Mouse (Mus musculus) neural tube, embryonic 11.5 days (tissue): ENCODE data around the gene Spata13. TPM values are rescaled to one million over a fixed set of nuclear protein-coding genes. Genes with fewer than 3 reads are reported as not detected.

Experiments
- ATAC-seq: fragments of 200-750 bp; cut with Nextera tagmentation; 2 replicates; pipeline ENCODE4 v1.8.0; 2017; ENCODE audit warnings: moderate number of reproducible peaks, mild to moderate bottlenecking, moderate TSS enrichment, moderate library complexity; ENCODE audit not compliant: insufficient read depth, low FRiP score, low TSS enrichment
- DNase-seq: peaks from one replicate; pipeline ENCODE4 v3.0.0-alpha.2; 2015; ENCODE audit warnings: low spot score
- H3K27ac ChIP-seq: fragments of 300-500 bp; sonication (generic); 2 replicates; pipeline ENCODE4 v1.5.1; 2014; ENCODE audit warnings: low read depth, mild to moderate bottlenecking, low read length
- H3K27me3 ChIP-seq: fragments of 300-500 bp; sonication (generic); 2 replicates; pipeline ENCODE4 v1.6.1; 2014; ENCODE audit warnings: mild to moderate bottlenecking, low read length, mixed read lengths; ENCODE audit not compliant: control insufficient read depth, insufficient read depth
- H3K36me3 ChIP-seq: fragments of 300-500 bp; sonication (generic); 2 replicates; pipeline ENCODE4 v1.6.1; 2014; ENCODE audit warnings: mild to moderate bottlenecking, low read length, moderate library complexity, mixed read lengths; ENCODE audit not compliant: control insufficient read depth, insufficient read depth
- H3K4me1 ChIP-seq: fragments of 300-500 bp; sonication (generic); 2 replicates; pipeline ENCODE4 v1.6.1; 2014; ENCODE audit warnings: low read length, mixed read lengths; ENCODE audit not compliant: control insufficient read depth, insufficient read depth
- H3K4me2 ChIP-seq: fragments of 300-500 bp; sonication (generic); 2 replicates; pipeline ENCODE4 v1.6.1; 2014; ENCODE audit warnings: low read depth, mild to moderate bottlenecking, moderate library complexity
- H3K4me3 ChIP-seq: fragments of 300-500 bp; sonication (generic); 2 replicates; pipeline ENCODE4 v1.5.1; 2014; ENCODE audit warnings: low read depth, low read length
- H3K9ac ChIP-seq: fragments of 300-500 bp; sonication (generic); 2 replicates; pipeline ENCODE4 v1.6.1; 2014; ENCODE audit warnings: mild to moderate bottlenecking, low read length
- H3K9me3 ChIP-seq: fragments of 300-500 bp; sonication (generic); 2 replicates; pipeline ENCODE4 v1.6.1; 2016; ENCODE audit warnings: low read length; ENCODE audit not compliant: control insufficient read depth
- WGBS: fragments of 180-500 bp; shearing (Covaris S2); extraction: QIAGEN DNeasy Blood & Tissue Kit; methylation state at CpG from one replicate; pipeline ENCODE4 v1.1.7; 2014; 5-methylcytosine and 5-hydroxymethylcytosine counted together
- polyA plus RNA-seq: library from polyadenylated mRNA; unstranded; fragments of >200 nt; fragmentation: Nextera tagmentation; extraction: Ambion mirVana; gene quantifications from 2 replicates; pipeline ENCODE4 v1.2.1, GENCODE M21; 2014

Spata13 gene
- polyA plus RNA-seq, 1 experiment from 2014 or later = 64.9 TPM

GRCm38 (mm10) chr14:60726091-60726490, 92.3 kb downstream of the Spata13 start:
- Histone ChIP-seq H3K4me2 (no peak overlapping the region), H3K36me3 (no peaks in the 10 kb centered on the region), H3K9ac (no peak overlapping the region), H3K27ac (no peak overlapping the region), H3K9me3 (no peaks in the 10 kb centered on the region), H3K4me1 (no peaks in the 10 kb centered on the region), H3K27me3 (no peaks in the 10 kb centered on the region), H3K4me3 (no peak overlapping the region)
- ATAC-seq (no peak), DNase-seq (no peak)
- WGBS = 81% methylated on average over 6 of the region's 6 CpGs

GRCm38 (mm10) chr14:60727130-60727529, 93.3 kb downstream of the Spata13 start:
- H3K27me3 ChIP-seq = no peaks in the 10 kb centered on the region
- H3K36me3 ChIP-seq = no peaks in the 10 kb centered on the region
- H3K4me2 ChIP-seq = no peak overlapping the region
- no peaks in the 10 kb centered on the region for H3K4me1 ChIP-seq
- H3K27ac ChIP-seq = no peak overlapping the region
- H3K9ac ChIP-seq = no peak overlapping the region
- DNase-seq (no peak), ATAC-seq (no peak)
- H3K4me3 ChIP-seq = no peak overlapping the region
- H3K9me3 ChIP-seq = no peaks in the 10 kb centered on the region
- WGBS = 78% methylated on average over 4 of the region's 4 CpGs

- WGBS = 77% methylated on average over 6 of the region's 6 CpGs
- no peak for ATAC-seq
Observed at GRCm38 (mm10) chr14:60732081-60732480, 98.3 kb downstream of the Spata13 start.

GRCm38 (mm10) chr14:60732787-60733186, 99.0 kb downstream of the Spata13 start:
- H3K9ac ChIP-seq = no peak overlapping the region
- H3K4me2 ChIP-seq = no peak overlapping the region
- H3K27ac ChIP-seq = no peak overlapping the region
- no peaks in the 10 kb centered on the region for H3K9me3 ChIP-seq
- ATAC-seq (no peak), DNase-seq (peak; percentile 20)
- no peaks in the 10 kb centered on the region for H3K36me3 ChIP-seq
- WGBS = 33% methylated on average over 16 of the region's 16 CpGs
- H3K27me3 ChIP-seq = no peaks in the 10 kb centered on the region
- peaks cover 19% of the 10 kb centered on the region; the same call in 1 of the 2 replicates for H3K4me1 ChIP-seq
- no peak overlapping the region for H3K4me3 ChIP-seq

More at GRCm38 (mm10) chr14:60732081-60732480, 98.3 kb downstream of the Spata13 start:
- Histone ChIP-seq H3K4me1 (peaks cover 15% of the 10 kb centered on the region; the same call in 1 of the 2 replicates), H3K4me2 (no peak overlapping the region), H3K36me3 (no peaks in the 10 kb centered on the region), H3K9me3 (no peaks in the 10 kb centered on the region), H3K27me3 (no peaks in the 10 kb centered on the region), H3K4me3 (no peak overlapping the region), H3K27ac (no peak overlapping the region), H3K9ac (no peak overlapping the region)
- DNase-seq = no peak

GRCm38 (mm10) chr14:60733706-60734105, 99.9 kb downstream of the Spata13 start:
- Histone ChIP-seq H3K4me1 (peaks cover 19% of the 10 kb centered on the region; the same call in 1 of the 2 replicates), H3K4me2 (no peak overlapping the region), H3K9ac (no peak overlapping the region), H3K9me3 (no peaks in the 10 kb centered on the region), H3K36me3 (no peaks in the 10 kb centered on the region), H3K27ac (no peak overlapping the region), H3K4me3 (no peak overlapping the region), H3K27me3 (no peaks in the 10 kb centered on the region)
- 68% methylated on average over 4 of the region's 4 CpGs for whole genome bisulfite sequencing
- DNase-seq = no peak
- no peak for ATAC-seq

- H3K27ac ChIP-seq = no peak overlapping the region
- H3K36me3 ChIP-seq = no peaks in the 10 kb centered on the region
Observed at GRCm38 (mm10) chr14:60735206-60735605, 101.4 kb downstream of the Spata13 start.

GRCm38 (mm10) chr14:60735848-60736547, 102.2 kb downstream of the Spata13 start:
- Histone ChIP-seq H3K4me2 (no peak overlapping the region), H3K9ac (peak overlapping the region; percentile 12; the same call in 1 of the 2 replicates), H3K27ac (no peak overlapping the region), H3K4me1 (peaks cover 19% of the 10 kb centered on the region; the same call in 1 of the 2 replicates), H3K4me3 (no peak overlapping the region), H3K36me3 (no peaks in the 10 kb centered on the region), H3K9me3 (no peaks in the 10 kb centered on the region), H3K27me3 (no peaks in the 10 kb centered on the region)
- no peak for ATAC-seq
- no peak for DNase-seq
- 59% methylated on average over 13 of the region's 13 CpGs for WGBS

More at GRCm38 (mm10) chr14:60735206-60735605, 101.4 kb downstream of the Spata13 start:
- Histone ChIP-seq H3K9me3 (no peaks in the 10 kb centered on the region), H3K4me2 (no peak overlapping the region), H3K9ac (no peak overlapping the region), H3K27me3 (no peaks in the 10 kb centered on the region), H3K4me3 (no peak overlapping the region), H3K4me1 (peaks cover 19% of the 10 kb centered on the region; the same call in 1 of the 2 replicates)
- ATAC-seq (no peak), DNase-seq (no peak)
- 67% methylated on average over 5 of the region's 5 CpGs for WGBS

- no peaks in the 10 kb centered on the region for H3K9me3 ChIP-seq
- peak overlapping the region; percentile 12; the same call in 1 of the 2 replicates for H3K9ac ChIP-seq
- H3K27ac ChIP-seq = peak overlapping the region; percentile 15
- DNase-seq (peak; percentile 44), ATAC-seq (no peak)
- 14% methylated on average over 4 of the region's 4 CpGs for WGBS
- no peaks in the 10 kb centered on the region for H3K36me3 ChIP-seq
- no peak overlapping the region for H3K4me2 ChIP-seq
- H3K27me3 ChIP-seq = no peaks in the 10 kb centered on the region
- H3K4me1 ChIP-seq = peaks cover 19% of the 10 kb centered on the region; the same call in 1 of the 2 replicates
- H3K4me3 ChIP-seq = no peak overlapping the region
Observed at GRCm38 (mm10) chr14:60736591-60737192, 102.9 kb downstream of the Spata13 start.
